Mouse (Mus musculus): ENCODE measurements around the gene Rtl5. TPM values are rescaled to one million over a fixed set of nuclear protein-coding genes. Genes with fewer than 3 reads are reported as not detected.

Rtl5 gene
- polyA plus RNA-seq, 1 experiment: 6.8 TPM

DNA sequence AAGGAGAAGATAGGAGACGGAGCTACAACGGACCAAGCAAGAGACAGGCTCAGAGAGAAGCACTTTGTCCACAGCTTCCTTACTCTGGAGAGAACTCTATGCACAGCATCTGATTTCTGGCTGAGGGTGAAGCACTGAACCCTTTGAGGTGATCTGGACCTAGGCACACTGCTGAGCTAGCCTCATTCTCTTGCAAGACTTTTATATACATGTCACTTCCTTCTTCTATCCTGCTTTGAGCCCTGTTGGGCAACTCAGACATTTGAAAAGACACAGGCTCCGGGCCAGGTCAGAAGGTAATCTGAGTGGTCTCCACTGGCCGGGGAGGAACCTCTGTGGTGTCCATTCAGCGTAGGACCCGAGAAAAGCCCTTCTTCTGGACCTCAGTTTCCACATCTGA is 20.6 kb downstream of the Rtl5 start:
- TF ChIP-seq POLR2A (IDR thresholded peaks at IDR 0.05; ENCODE audit: borderline replicate concordance, extremely low read depth, low read depth, low read length) (no peak), CTCF (IDR thresholded peaks at IDR 0.05; ENCODE audit: insufficient read depth, low read length) (no peak)
- Histone ChIP-seq H3K4me1 (ENCODE audit: control insufficient read depth, insufficient read depth, low read length) (no peaks in the 10 kb centered on the region), H3K4me3 (replicated peaks; ENCODE audit: extremely low read depth, low read depth, low read length) (no peak overlapping the region)
- DNase-seq: no peak
- WGBS: 63% methylated on average over 6 of the region's 6 CpGs

DNA sequence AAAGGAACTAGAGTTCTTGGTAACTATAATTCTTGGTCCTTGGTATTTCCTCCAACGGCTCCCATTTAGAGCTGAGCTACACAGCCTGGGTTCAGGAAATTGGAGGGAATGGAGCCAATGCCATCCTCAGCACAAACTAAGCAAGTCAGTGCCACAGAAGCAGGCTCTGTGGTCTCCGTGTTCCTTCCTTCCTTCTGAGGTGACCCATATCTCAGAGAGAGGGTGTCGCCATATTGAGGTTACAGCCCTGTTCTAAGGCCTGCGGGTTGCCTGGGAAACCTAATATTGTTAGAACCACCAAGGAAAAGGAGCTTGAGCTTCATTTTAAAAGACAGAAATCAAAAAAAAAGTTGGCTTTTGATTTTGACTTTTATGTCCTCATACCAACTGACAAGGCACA is 28.7 kb downstream of the Rtl5 start:
- no peak for DNase-seq
- TF ChIP-seq CTCF (IDR thresholded peaks at IDR 0.05; ENCODE audit: insufficient read depth, low read length) (no peak), POLR2A (IDR thresholded peaks at IDR 0.05; ENCODE audit: borderline replicate concordance, extremely low read depth, low read depth, low read length) (no peak)
- Histone ChIP-seq H3K4me1 (ENCODE audit: control insufficient read depth, insufficient read depth, low read length) (peaks cover 6% of the 10 kb centered on the region), H3K4me3 (replicated peaks; ENCODE audit: extremely low read depth, low read depth, low read length) (no peak overlapping the region)
- WGBS: 59% methylated on average over 4 of the region's 4 CpGs

DNA sequence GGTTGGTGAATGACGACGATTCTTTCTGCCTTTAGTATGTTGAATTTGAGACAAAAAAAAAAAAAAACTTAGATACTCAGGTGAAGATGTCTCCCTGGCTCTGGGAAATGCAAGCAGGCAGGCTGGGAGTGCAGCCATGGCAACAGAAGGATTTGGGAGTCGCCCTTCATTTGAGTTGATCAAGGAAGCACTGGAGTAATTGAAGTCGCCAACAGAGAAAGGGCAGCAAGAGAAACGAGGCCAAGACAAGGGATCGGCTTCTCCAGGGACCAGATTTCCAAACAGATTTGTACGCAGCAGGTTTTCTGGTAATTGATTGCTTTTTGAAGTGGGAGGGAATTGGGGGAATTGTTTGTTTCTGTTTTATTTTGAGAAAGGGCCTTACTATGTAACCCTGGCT is 29.5 kb downstream of the Rtl5 start:
- no peak for DNase-seq
- no peak for TF ChIP-seq CTCF (IDR thresholded peaks at IDR 0.05; ENCODE audit: insufficient read depth, low read length)
- no peak for TF ChIP-seq POLR2A (IDR thresholded peaks at IDR 0.05; ENCODE audit: borderline replicate concordance, extremely low read depth, low read depth, low read length)
- 65% methylated on average over 7 of the region's 7 CpGs for WGBS
- peaks cover 8% of the 10 kb centered on the region for H3K4me1 ChIP-seq (ENCODE audit: control insufficient read depth, insufficient read depth, low read length)
- H3K4me3 ChIP-seq (replicated peaks; ENCODE audit: extremely low read depth, low read depth, low read length): no peak overlapping the region

GRCm38 (mm10) chrX:102037506-102037905 is 33.6 kb downstream of the Rtl5 start:
- DNase-seq: no peak
- TF ChIP-seq CTCF (IDR thresholded peaks at IDR 0.05; ENCODE audit: insufficient read depth, low read length) (no peak), POLR2A (IDR thresholded peaks at IDR 0.05; ENCODE audit: borderline replicate concordance, extremely low read depth, low read depth, low read length) (no peak)
- WGBS: 71% methylated on average over 2 of the region's 2 CpGs
- Histone ChIP-seq H3K4me1 (ENCODE audit: control insufficient read depth, insufficient read depth, low read length) (peaks cover 8% of the 10 kb centered on the region), H3K4me3 (replicated peaks; ENCODE audit: extremely low read depth, low read depth, low read length) (no peak overlapping the region)

- WGBS: 74% methylated on average over 3 of the region's 3 CpGs
Observed at GRCm38 (mm10) chrX:102036866-102037361, 34.2 kb downstream of the Rtl5 start.

GRCm38 (mm10) chrX:102035671-102036070 is 35.4 kb downstream of the Rtl5 start:
- TF ChIP-seq CTCF (IDR thresholded peaks at IDR 0.05; ENCODE audit: insufficient read depth, low read length) (no peak), POLR2A (IDR thresholded peaks at IDR 0.05; ENCODE audit: borderline replicate concordance, extremely low read depth, low read depth, low read length) (no peak)
- WGBS: 45% methylated on average over 3 of the region's 3 CpGs
- Histone ChIP-seq H3K4me1 (ENCODE audit: control insufficient read depth, insufficient read depth, low read length) (peaks cover 12% of the 10 kb centered on the region), H3K4me3 (replicated peaks; ENCODE audit: extremely low read depth, low read depth, low read length) (no peak overlapping the region)
- no peak for DNase-seq

More at GRCm38 (mm10) chrX:102036866-102037361, 34.2 kb downstream of the Rtl5 start:
- Histone ChIP-seq H3K4me3 (replicated peaks; ENCODE audit: extremely low read depth, low read depth, low read length) (no peak overlapping the region), H3K4me1 (ENCODE audit: control insufficient read depth, insufficient read depth, low read length) (peaks cover 8% of the 10 kb centered on the region)
- no peak for DNase-seq
- TF ChIP-seq POLR2A (IDR thresholded peaks at IDR 0.05; ENCODE audit: borderline replicate concordance, extremely low read depth, low read depth, low read length) (no peak), CTCF (IDR thresholded peaks at IDR 0.05; ENCODE audit: insufficient read depth, low read length) (no peak)

DNA sequence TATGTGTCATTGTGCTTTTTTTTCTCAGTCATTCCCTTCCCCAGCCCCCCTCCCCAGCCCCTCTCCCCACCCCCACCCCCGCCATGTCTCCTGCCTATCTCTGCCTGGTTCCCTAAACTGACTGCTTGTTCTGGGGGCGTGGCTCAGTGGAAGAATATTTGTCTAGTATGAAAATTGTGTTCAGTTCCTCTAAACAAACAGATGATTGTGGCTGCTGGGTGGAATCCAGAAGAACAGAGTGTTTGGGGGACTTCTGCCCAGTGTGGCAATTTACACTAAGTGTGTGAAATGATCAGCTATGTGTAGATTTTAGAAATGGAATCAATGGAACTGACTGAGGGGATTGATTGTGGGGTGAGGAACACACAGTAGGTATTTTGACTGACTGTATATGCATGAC is 37.5 kb downstream of the Rtl5 start:
- Histone ChIP-seq H3K4me1 (ENCODE audit: control insufficient read depth, insufficient read depth, low read length) (peaks cover 12% of the 10 kb centered on the region), H3K4me3 (replicated peaks; ENCODE audit: extremely low read depth, low read depth, low read length) (no peak overlapping the region)
- WGBS: 70% methylated on average over 2 of the region's 2 CpGs
- TF ChIP-seq CTCF (IDR thresholded peaks at IDR 0.05; ENCODE audit: insufficient read depth, low read length): no peak
- TF ChIP-seq POLR2A (IDR thresholded peaks at IDR 0.05; ENCODE audit: borderline replicate concordance, extremely low read depth, low read depth, low read length): no peak
- DNase-seq: no peak

DNA sequence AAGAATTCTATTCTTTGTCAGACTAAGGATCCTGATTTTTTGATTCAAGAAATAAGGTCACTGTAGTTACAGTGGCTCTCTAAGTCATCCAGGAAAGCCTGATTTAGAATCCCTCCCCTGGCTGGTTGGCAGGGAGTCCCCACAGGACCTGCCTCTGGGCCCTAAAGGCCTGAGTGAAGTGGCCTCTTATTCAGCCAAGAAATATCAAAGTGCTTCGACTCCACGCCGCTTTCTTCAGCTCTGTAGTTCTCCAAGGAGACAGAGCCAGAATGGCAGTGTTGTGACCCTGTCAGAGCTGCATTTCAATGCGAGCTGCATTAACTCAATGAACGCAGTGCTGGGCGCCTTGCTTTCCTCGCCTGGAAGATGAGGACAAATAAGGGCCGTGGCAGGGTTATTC is 38.7 kb downstream of the Rtl5 start:
- no peak for DNase-seq
- no peak overlapping the region for H3K4me3 ChIP-seq (replicated peaks; ENCODE audit: extremely low read depth, low read depth, low read length)
- peaks cover 7% of the 10 kb centered on the region; the same call in 1 of the 2 replicates for H3K4me1 ChIP-seq (ENCODE audit: control insufficient read depth, insufficient read depth, low read length)
- 72% methylated on average over 8 of the region's 8 CpGs for WGBS
- TF ChIP-seq CTCF (IDR thresholded peaks at IDR 0.05; ENCODE audit: insufficient read depth, low read length): no peak
- no peak for TF ChIP-seq POLR2A (IDR thresholded peaks at IDR 0.05; ENCODE audit: borderline replicate concordance, extremely low read depth, low read depth, low read length)

GRCm38 (mm10) chrX:102031851-102032250 is 39.3 kb downstream of the Rtl5 start:
- TF ChIP-seq CTCF (IDR thresholded peaks at IDR 0.05; ENCODE audit: insufficient read depth, low read length) (no peak), POLR2A (IDR thresholded peaks at IDR 0.05; ENCODE audit: borderline replicate concordance, extremely low read depth, low read depth, low read length) (no peak)
- peak; percentile 33 for DNase-seq
- 54% methylated on average over 6 of the region's 6 CpGs for WGBS
- peaks cover 4% of the 10 kb centered on the region; the same call in 1 of the 2 replicates for H3K4me1 ChIP-seq (ENCODE audit: control insufficient read depth, insufficient read depth, low read length)
- H3K4me3 ChIP-seq (replicated peaks; ENCODE audit: extremely low read depth, low read depth, low read length): no peak overlapping the region

DNA sequence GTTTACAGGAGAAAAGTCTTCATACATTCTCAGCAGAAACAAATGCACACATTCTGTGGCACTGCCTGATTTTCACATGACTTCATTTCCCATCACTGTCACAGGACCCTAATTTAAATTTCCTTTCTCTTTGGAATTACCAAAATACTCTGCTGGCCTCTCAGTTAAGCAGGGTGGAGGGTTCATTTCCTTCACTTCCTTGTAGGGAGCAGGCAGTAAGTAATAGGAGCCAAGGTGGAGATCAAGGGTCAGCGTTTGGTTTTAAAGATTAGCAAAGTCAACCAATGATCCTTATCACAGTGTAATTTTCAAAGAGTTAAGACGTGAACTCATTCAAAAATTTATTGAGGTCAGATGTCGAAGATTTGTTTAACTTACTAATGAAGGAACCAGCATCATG is 46.1 kb downstream of the Rtl5 start:
- WGBS: 51% methylated on average over 3 of the region's 3 CpGs

More for the DNA sequence above, 46.1 kb downstream of the Rtl5 start:
- TF ChIP-seq POLR2A (IDR thresholded peaks at IDR 0.05; ENCODE audit: borderline replicate concordance, extremely low read depth, low read depth, low read length): no peak
- TF ChIP-seq CTCF (IDR thresholded peaks at IDR 0.05; ENCODE audit: insufficient read depth, low read length): no peak
- Histone ChIP-seq H3K4me3 (replicated peaks; ENCODE audit: extremely low read depth, low read depth, low read length) (no peak overlapping the region), H3K4me1 (ENCODE audit: control insufficient read depth, insufficient read depth, low read length) (no peaks in the 10 kb centered on the region; the same call in 1 of the 2 replicates)
- no peak for DNase-seq

Measured in lung, adult 2 months (tissue).